Mouse (Mus musculus): ENCODE data around the gene Khsrp. TPM values are rescaled to one million over a fixed set of nuclear protein-coding genes. Genes with fewer than 3 reads are reported as not detected.
"Not testable (repeated sequence)": the region's sequence is repeated elsewhere in the genome, so short reads cannot be mapped to it uniquely, and the experiment has no call there.

Gene Khsrp
- polyA plus RNA-seq (2012; rRNA removed) = 44.9 and 61.6 TPM in 2 replicates

- DNase-seq (ENCODE audit: low read depth) = no peak
Measured at GRCm38 (mm10) chr17:57030931-57031660, at the start of gene Khsrp. Khsrp (minus strand) TSS chr17:57031522.

GRCm38 (mm10) chr17:57079919-57080318 is 48.6 kb upstream of the Khsrp start:
- DNase-seq (ENCODE audit: low read depth) = no peak

- no peak for DNase-seq (ENCODE audit: low read depth)
Measured at GRCm38 (mm10) chr17:57078336-57078735, 47.0 kb upstream of the Khsrp start, which contains the start of gene Dennd1c. Dennd1c (minus strand) TSS chr17:57078514.

- DNase-seq (ENCODE audit: low read depth) = no peak
Measured at GRCm38 (mm10) chr17:57076916-57077315, 45.6 kb upstream of the Khsrp start.

- no peak for DNase-seq (ENCODE audit: low read depth)
Measured at GRCm38 (mm10) chr17:57070699-57071098, 39.4 kb upstream of the Khsrp start.

- DNase-seq (ENCODE audit: low read depth) = no peak
Measured at GRCm38 (mm10) chr17:57070272-57070671, 39.0 kb upstream of the Khsrp start.

GRCm38 (mm10) chr17:57066908-57067307 is 35.6 kb upstream of the Khsrp start:
- no peak for DNase-seq (ENCODE audit: low read depth)

- no peak for DNase-seq (ENCODE audit: low read depth)
Measured at GRCm38 (mm10) chr17:57063031-57063430, 31.7 kb upstream of the Khsrp start.

GRCm38 (mm10) chr17:57062548-57062947 is 31.2 kb upstream of the Khsrp start:
- DNase-seq (ENCODE audit: low read depth) = no peak

GRCm38 (mm10) chr17:57062011-57062521 is 30.7 kb upstream of the Khsrp start:
- no peak for DNase-seq (ENCODE audit: low read depth)

- DNase-seq (ENCODE audit: low read depth) = no peak
Measured at GRCm38 (mm10) chr17:57061069-57061468, 29.7 kb upstream of the Khsrp start.

GRCm38 (mm10) chr17:57060231-57060801 is 29.0 kb upstream of the Khsrp start:
- DNase-seq (ENCODE audit: low read depth) = peak; percentile 65

- DNase-seq (ENCODE audit: low read depth) = no peak
Measured at GRCm38 (mm10) chr17:57059486-57059977, 28.2 kb upstream of the Khsrp start, which contains the start of gene Slc25a23. Slc25a23 (minus strand) TSS chr17:57059863.

GRCm38 (mm10) chr17:57058891-57059485 is 27.7 kb upstream of the Khsrp start, which contains the start of gene Crb3:
Crb3 (plus strand) TSS chr17:57059105.
- no peak for DNase-seq (ENCODE audit: low read depth)

GRCm38 (mm10) chr17:57056246-57056645 is 24.9 kb upstream of the Khsrp start:
- DNase-seq (ENCODE audit: low read depth) = no peak

GRCm38 (mm10) chr17:57051679-57052078 is 20.4 kb upstream of the Khsrp start:
- not testable (repeated sequence) for DNase-seq (ENCODE audit: low read depth)

GRCm38 (mm10) chr17:57048816-57049215 is 17.5 kb upstream of the Khsrp start:
- DNase-seq (ENCODE audit: low read depth) = no peak

GRCm38 (mm10) chr17:57047406-57047805 is 16.1 kb upstream of the Khsrp start:
- no peak for DNase-seq (ENCODE audit: low read depth)

- DNase-seq (ENCODE audit: low read depth) = no peak
Measured at GRCm38 (mm10) chr17:57041554-57041953, 10.2 kb upstream of the Khsrp start, which contains the start of gene Slc25a41. Slc25a41 (minus strand) TSS chr17:57041654.

- DNase-seq (ENCODE audit: low read depth) = no peak
Measured at GRCm38 (mm10) chr17:57038978-57039377, 7.7 kb upstream of the Khsrp start.

- no peak for DNase-seq (ENCODE audit: low read depth)
Measured at GRCm38 (mm10) chr17:57032854-57033253, 1.5 kb upstream of the Khsrp start.
